Mouse (Mus musculus) skeletal muscle tissue, adult 2 months (tissue): Measurements from ENCODE around the gene Smim20.

Experiments
- DNase-seq: peaks from one replicate; pipeline ENCODE4 v3.0.0-alpha.2; 2012; ENCODE audit warnings: low read depth, low spot score

Smim20 gene

DNA sequence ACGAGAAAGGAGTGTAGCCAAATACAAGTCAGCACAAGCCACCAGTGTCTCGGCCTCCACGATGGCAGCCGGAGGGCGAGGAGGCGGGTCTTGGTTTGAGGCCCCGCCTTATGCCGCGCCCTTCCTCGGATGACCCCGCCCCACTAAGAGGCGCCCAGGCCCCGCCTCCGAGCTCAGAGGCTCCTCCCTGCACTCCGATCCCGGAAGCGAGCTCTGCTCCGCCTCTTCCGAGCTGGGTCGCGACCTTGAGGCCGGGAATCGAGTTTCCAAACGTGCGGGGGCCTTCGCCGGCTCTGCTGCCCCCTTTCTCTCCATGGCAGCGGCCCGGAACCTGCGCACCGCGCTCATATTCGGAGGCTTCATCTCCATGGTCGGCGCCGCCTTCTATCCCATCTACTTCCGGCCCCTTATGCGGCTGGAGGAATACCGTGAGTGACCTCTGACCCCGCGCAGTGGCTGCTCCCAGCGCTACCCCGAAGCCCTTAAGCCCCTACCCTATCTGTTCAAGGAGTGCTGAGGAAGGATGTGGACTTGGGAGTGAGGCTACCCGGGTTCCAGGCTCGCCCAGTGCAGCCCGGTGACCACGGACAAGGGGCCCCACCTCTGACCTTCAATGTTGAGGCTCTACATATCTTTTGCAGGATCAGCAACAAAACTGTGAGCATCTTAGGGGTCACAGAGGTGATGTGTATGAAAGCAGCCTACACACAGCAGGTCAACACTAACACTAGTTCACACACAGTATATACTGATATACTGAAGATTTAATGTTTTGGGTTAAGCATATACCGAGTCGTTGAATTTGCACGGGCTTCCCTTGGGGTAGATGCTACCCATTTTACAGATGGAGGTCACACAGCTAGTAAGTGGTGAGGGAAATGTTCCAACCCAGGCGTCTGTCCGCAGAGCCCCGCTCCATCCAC lies at the start of gene Smim20:
Gene Smim20 (plus strand): TSS at position 153 of the 923 bp plus-strand sequence.
- peak; percentile 93 for DNase-seq

DNA sequence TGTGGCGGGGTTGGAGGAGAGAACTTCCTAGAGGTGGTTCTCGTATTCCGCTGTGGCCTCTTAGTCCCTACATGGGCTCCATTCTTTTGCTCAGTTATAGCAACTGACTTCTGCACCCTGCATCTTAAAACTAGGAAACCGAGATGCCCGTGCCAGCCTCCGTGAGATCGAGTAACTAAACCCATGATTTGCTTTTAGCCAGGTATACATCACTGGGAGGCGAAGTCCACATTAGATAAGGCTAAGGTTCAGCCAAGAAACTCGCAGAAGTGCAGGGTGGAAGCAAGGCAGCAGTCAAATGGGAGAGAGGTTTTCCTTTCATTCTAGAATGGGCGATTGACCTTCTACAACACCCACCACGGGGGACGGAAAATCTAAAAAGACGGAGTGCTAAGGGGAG lies 41.4 kb upstream of the Smim20 start:
- DNase-seq: no peak

DNA sequence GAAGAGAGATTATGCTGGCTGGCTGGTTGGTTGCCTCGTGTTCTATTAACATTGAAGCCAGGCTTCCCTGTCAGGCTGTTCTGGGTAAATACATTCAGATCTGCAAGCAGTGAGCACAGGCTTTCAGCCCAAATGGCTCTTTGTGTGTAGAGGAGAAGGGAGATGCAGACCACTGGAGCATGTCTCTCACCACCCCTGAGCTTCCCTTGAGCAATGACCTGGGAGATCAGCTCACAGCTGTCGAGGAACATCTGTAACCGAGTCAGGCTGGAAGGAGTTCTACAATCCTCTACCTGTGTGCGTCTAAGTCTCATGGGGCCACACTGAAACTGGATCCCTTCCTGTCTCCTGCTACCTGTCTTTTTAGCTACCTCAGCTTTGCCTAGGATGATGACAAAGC lies 36.3 kb upstream of the Smim20 start:
- no peak for DNase-seq

DNA sequence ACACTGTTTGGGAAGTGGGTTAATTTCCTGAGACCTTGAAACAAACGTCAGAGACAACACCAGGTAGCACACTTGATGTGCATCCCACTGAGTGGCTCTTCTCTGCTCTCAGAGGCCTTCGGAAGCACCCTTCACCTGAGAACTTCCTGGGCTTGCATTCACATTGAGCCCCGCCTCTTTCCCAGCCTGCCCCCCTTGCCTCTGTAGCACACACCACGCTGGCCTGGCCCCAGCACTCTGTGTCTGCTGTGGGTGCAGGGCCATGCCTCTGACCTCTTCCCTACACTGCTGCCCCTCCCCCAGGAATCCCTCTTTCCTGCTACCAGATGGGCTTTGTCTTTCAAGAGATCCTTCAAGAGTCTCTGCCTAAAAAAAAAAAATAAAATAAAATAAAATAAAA lies 31.3 kb upstream of the Smim20 start:
- no peak for DNase-seq

DNA sequence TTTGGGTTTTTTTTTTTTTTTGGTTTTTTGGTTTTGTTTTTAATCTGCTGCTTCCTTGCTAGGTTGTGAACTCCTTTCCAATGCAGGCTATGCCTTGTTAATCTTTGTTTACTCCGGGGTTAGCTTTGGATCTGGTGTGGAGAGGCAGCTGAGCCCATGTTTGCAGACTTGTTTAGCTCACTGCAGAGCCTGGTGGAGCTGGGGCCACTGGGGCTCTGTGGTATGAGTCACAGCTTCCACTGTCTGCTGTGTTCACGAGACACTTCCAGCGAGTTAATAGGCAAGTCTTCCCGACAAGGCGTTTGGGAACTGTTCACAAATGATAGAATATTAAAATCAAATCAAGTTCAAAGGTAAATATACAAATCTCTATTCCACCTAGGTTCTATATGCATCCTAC lies 30.7 kb upstream of the Smim20 start:
- no peak for DNase-seq

DNA sequence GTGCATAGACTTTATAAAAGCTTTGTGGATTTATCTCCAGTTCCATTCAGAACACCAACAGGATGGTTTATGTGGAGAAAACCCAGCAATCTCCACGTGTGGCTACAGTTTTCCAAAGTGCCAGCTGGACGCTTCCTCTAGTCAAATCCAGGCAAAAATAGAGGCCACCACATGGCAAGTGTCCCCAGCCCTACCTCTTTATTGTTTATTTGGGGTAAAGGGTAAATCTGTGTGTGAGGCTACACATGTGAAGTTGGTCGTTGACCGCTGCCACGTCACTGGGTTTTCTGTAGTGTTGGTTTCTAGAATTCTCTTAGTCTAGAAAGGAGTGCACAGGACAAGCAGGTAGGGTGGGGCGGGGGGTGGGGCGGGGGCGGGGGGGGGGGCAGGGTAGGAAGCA lies 30.1 kb upstream of the Smim20 start:
- no peak for DNase-seq

DNA sequence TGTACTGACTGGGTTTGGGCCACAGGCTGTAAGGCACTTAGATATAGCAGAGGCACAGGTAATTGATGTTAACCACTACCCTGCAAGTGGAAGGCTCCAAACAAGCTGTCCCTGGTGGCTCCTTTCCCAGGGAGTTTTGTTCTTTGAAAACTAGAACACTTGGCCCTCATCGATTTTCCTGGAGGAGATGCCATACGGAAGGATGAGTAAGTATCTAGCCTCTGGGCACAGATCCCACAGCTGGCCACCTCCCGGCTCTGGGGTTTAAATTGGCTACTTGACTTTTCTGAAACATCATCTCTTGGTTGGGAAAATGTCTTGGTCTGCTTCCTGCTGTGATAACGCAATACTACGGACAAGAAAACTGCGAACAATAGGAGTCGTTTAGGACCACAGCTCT lies 28.1 kb upstream of the Smim20 start:
- DNase-seq: peak; percentile 36

DNA sequence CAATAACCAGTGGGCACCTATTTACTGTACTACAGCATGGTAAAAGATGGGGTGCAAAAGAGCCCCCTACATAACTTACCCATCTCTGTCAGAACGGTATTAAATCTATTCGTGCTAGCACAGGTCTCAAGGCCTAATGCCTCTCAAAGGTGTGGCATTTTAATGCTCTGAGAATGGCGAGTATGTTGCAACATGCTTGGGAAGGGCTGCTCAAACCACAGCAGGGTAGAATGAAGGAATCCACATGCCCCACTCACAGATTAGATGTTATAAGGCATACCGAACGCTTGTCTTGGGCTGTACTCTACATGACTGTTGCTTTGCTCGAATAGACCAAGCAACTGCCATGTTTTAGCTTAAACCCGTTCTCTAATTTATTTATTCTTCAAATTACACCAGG lies 27.7 kb upstream of the Smim20 start:
- no peak for DNase-seq

DNA sequence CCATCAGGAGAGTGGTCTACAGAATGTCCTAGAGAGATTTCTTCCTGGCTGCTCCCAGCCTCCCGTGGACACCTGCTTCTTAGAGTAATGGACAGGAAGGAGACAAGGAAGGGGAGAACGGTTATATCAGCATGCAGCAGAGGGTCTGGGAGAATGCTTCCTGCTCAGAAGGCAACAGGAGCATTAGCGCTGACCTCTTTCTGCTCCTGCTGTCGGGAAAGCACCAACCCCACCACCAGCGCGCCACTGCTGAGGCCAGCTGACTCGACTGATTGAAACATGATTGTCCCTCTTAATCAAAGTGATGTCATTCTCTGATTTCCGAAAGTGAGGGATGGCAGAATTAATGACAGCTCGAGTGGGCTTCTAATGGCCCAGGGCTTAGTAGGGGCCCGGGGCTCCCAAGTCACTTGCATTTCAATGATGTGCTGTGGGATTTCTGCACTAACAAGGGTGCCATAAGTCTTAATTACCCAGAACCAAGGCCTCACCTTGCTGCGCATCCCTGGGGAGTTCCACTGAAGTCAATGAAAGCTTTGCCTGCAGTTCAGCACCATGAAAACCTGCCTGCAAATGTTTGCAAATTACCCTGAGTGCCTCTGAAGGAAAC lies 26.9 kb upstream of the Smim20 start:
- no peak for DNase-seq

GRCm38 (mm10) chr5:53241109-53241508 lies 25.8 kb upstream of the Smim20 start:
- DNase-seq: no peak

DNA sequence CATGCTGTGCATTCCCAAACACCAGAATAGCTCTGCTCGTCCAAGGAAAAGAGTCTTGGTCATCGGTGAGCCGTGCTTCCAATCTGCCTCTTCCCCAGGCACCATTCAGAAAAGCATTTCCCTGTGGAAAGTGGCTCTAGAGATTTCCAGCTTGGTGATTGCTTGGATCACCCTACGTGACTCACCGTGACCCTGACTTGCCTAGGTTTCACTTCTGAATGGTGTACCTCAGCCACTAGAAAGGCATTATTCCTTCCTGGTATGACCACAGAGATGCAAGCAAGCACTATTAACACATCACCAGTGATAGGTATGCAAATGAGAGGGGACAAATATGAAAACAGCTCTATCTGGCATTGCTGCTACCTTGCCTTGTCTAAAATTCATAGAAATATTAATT lies 24.9 kb upstream of the Smim20 start:
- DNase-seq: no peak

GRCm38 (mm10) chr5:53242865-53243499 lies 23.9 kb upstream of the Smim20 start:
- DNase-seq: no peak

DNA sequence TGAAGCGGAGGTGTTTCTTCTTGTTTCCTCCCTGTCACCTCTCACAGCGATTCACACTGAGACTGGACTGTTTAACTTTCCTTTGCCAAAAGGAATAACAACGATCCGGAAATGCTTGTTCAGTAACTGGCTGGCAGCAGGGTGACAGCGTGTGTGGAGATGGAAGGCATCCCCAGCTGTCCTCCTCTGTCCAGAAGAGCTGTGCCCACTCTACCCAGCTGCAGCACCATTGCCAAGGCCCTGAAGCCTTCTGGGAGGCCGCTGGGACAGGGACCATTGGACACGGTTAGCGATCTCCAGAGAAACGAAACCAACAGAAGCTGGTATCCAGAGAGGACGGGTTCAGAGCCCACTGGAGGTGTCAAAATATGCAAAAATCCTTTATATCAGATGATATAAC lies 22.9 kb upstream of the Smim20 start:
- DNase-seq: peak; percentile 22

DNA sequence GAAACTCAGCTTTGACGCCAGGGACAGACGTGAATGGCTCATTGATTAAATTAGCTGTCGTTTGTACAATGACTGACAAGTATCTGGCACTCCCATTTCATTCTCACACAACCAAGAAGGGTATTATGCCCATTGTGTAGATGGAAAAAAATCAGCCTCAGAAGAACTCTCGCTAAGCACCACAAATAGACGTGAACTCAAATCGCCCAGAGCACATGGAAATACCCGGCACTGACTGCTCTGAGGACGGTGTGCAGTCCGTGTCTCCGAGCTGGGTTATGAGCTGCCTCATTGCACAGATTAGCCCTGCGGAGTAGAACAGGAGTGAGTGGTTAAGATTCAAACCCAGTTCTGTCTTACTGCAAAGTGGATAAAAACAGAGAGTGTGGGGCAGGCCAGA lies 18.4 kb upstream of the Smim20 start:
- no peak for DNase-seq

GRCm38 (mm10) chr5:53249431-53250061 lies 17.3 kb upstream of the Smim20 start:
- no peak for DNase-seq

DNA sequence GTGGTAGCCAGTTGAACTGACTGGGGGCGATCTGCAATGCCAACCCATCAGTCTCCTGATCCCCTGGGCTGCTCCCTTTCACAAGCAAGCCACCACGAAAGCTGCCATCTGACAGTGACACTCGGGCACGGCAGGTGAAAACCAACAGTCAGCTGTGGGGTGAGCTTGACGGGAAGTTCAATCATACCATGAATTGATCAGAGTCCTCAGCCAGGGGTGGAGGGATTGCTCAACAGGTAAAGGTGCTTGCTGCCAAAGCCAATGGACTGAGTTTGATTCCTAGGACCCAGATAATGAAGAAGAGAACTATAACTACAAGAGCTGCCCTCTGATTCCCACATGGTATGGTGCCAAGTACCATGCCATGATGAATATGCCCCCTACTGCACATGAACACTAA lies 12.7 kb upstream of the Smim20 start:
- no peak for DNase-seq

DNA sequence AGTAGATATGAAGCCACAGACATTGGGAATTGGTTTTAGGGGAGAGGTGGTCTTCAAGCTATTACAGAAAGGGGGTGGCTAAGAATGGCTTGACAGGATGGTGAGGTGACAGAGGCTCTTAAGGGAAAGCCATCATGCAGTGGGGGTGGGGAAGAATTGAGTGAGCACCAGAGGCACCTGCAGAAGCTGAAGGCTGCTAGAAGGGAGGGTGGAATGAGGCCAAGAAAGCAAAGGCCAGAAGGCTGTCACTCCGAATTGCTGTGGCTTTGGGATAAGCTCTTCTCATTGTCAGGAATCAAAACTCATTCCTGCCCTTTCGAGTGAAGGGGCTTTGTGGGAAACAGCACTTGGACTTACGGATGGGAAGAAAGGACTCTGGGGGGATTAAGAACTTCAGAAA lies 12.1 kb upstream of the Smim20 start:
- no peak for DNase-seq

- peak; percentile 52 for DNase-seq
These were observed 8.7 kb upstream of the Smim20 start for GRCm38 (mm10) chr5:53258038-53258786.

DNA sequence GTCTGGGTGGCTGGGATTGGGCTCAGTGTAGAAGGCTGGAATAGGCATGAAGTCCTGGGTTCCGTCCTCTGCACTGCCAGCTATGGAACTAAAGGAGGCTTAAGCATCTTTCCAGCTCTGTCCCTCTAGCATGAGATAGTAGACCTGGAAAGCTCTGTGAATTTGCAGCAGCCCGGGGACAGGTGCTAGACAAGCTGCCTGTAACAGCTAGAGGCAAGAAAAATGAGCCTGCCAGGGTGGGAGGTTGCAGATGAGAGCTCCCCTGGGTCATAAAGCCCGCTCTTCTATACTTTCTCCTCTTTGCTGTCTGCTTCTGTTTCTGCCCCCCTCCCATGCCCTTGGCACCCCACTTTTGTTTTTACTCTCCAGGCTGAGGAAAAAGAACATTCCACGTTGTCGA lies 7.0 kb upstream of the Smim20 start:
- peak; percentile 46 for DNase-seq

DNA sequence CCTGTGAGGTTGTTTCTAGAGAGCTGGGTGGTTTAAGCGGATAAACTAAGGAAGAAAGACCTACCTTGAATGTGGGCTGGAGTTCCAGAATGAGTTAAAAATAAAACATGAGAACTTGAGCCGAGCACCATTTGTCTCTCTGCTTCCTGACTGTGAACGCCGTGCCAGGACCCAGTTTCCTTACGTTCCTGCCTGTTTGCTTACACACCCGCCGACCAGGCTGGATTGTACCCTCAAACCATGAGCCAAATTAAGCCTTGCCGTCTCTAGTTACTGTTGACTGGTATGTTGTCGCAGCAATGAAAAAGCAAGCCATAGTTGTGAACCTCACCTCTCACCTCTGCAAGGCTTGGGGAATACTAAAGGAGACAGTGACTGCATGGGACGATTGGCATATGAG lies 4.9 kb upstream of the Smim20 start:
- peak; percentile 83 for DNase-seq

GRCm38 (mm10) chr5:53264061-53264460 lies 2.8 kb upstream of the Smim20 start:
- no peak for DNase-seq

DNA sequence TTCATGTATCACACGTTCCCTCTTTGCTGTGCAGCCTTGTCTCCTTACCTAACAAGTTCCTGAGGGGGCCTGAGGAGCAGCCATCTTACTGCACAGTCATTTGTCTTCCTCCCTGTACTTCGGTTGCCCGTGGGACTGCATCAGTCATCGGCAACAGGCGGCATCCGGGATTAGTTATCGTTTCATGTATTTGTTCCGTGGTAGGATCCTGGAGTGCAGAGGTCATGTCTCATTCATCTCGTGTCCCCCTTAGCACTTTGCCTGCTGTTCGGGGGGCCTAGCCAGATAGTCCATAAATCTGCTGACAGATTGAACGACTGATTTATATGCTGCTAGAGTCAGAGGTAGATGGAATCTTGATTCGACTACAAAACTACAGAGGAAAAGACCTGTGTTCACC lies 1.1 kb upstream of the Smim20 start:
- no peak for DNase-seq
